Mouse (Mus musculus): ENCODE results near the gene Slc43a1.

GRCm38 (mm10) chr2:84810886-84811577 is 27.6 kb upstream of the Slc43a1 start:
- TF ChIP-seq ZNF384 (IDR thresholded peaks at IDR 0.05; ENCODE audit: low read depth, low read length) (no peak), CHD2 (IDR thresholded peaks at IDR 0.05; ENCODE audit: low read depth, low read length) (no peak), ZC3H11A (IDR thresholded peaks at IDR 0.05; ENCODE audit: borderline replicate concordance, low read depth, low read length) (no peak)

Data from ES-E14 (cell line).